Mouse (Mus musculus): Measurements from ENCODE around the gene Bub1. TPM values are rescaled to one million over a fixed set of nuclear protein-coding genes. Genes with fewer than 3 reads are reported as not detected.

Bub1 gene
- polyA plus RNA-seq, 1 experiment from 2014 or later, result 56.4 TPM

- Histone ChIP-seq H3K9ac (replicated peaks; ENCODE audit: low read length) (no peak overlapping the region), H3K36me3 (ENCODE audit: insufficient read depth, low read length) (no peaks in the 10 kb centered on the region), H3K27ac (ENCODE audit: low read length) (no peak overlapping the region), H3K4me2 (replicated peaks; ENCODE audit: low read depth, low read length) (no peak overlapping the region), H3K4me3 (ENCODE audit: low read length) (no peak overlapping the region), H3K4me1 (ENCODE audit: insufficient read depth, low read length) (no peaks in the 10 kb centered on the region), H3K27me3 (ENCODE audit: insufficient read depth, low read length) (peaks cover 38% of the 10 kb centered on the region), H3K9me3 (ENCODE audit: low read length) (no peaks in the 10 kb centered on the region)
- ATAC-seq (ENCODE audit: low FRiP score, low TSS enrichment), result no peak
- WGBS, result 16% methylated on average over 11 of the region's 11 CpGs
These were observed 7.8 kb upstream of the Bub1 start for GRCm38 (mm10) chr2:127839425-127839824.

GRCm38 (mm10) chr2:127838576-127838975, 6.9 kb upstream of the Bub1 start, which contains the start of gene Acoxl:
TSS of gene Acoxl (plus strand) at chr2:127838876.
- no peak within 1 kb of the TSS for H3K4me3 ChIP-seq (ENCODE audit: low read length)
- H3K27me3 ChIP-seq (ENCODE audit: insufficient read depth, low read length), result peaks cover 38% of the 10 kb centered on the region
- no peak within 1 kb of the TSS for H3K4me2 ChIP-seq (replicated peaks; ENCODE audit: low read depth, low read length)
- H3K4me1 ChIP-seq (ENCODE audit: insufficient read depth, low read length), result no peaks in the 10 kb centered on the region
- no peak for ATAC-seq (ENCODE audit: low FRiP score, low TSS enrichment)
- H3K9ac ChIP-seq (replicated peaks; ENCODE audit: low read length), result no peak within 1 kb of the TSS
- 68% methylated on average over 7 of the region's 7 CpGs for WGBS
- H3K36me3 ChIP-seq (ENCODE audit: insufficient read depth, low read length), result no peaks in the 10 kb centered on the region
- H3K27ac ChIP-seq (ENCODE audit: low read length), result no peak within 1 kb of the TSS
- H3K9me3 ChIP-seq (ENCODE audit: low read length), result no peaks in the 10 kb centered on the region

- Histone ChIP-seq H3K9ac (replicated peaks; ENCODE audit: low read length) (no peak overlapping the region), H3K4me1 (ENCODE audit: insufficient read depth, low read length) (peaks cover 8% of the 10 kb centered on the region; the same call in 1 of the 2 replicates), H3K9me3 (ENCODE audit: low read length) (no peaks in the 10 kb centered on the region), H3K4me2 (replicated peaks; ENCODE audit: low read depth, low read length) (no peak overlapping the region), H3K27me3 (ENCODE audit: insufficient read depth, low read length) (peaks cover 8% of the 10 kb centered on the region), H3K36me3 (ENCODE audit: insufficient read depth, low read length) (no peaks in the 10 kb centered on the region), H3K4me3 (ENCODE audit: low read length) (no peak overlapping the region), H3K27ac (ENCODE audit: low read length) (no peak overlapping the region)
- no peak for ATAC-seq (ENCODE audit: low FRiP score, low TSS enrichment)
- 21% methylated on average over 2 of the region's 2 CpGs for WGBS
These were observed 1.1 kb upstream of the Bub1 start for GRCm38 (mm10) chr2:127832833-127833190.

GRCm38 (mm10) chr2:127832103-127832832, 603 bp upstream of the Bub1 start:
- H3K27ac ChIP-seq (ENCODE audit: low read length), result no peak overlapping the region
- no peaks in the 10 kb centered on the region for H3K36me3 ChIP-seq (ENCODE audit: insufficient read depth, low read length)
- peaks cover 8% of the 10 kb centered on the region; the same call in 1 of the 2 replicates for H3K4me1 ChIP-seq (ENCODE audit: insufficient read depth, low read length)
- H3K27me3 ChIP-seq (ENCODE audit: insufficient read depth, low read length), result peaks cover 3% of the 10 kb centered on the region; the same call in 1 of the 2 replicates
- 41% methylated on average over 11 of the region's 11 CpGs for WGBS
- peak overlapping the region; percentile 62 for H3K4me2 ChIP-seq (replicated peaks; ENCODE audit: low read depth, low read length)
- ATAC-seq (ENCODE audit: low FRiP score, low TSS enrichment), result no peak
- peak overlapping the region; percentile 83 for H3K4me3 ChIP-seq (ENCODE audit: low read length)
- no peaks in the 10 kb centered on the region for H3K9me3 ChIP-seq (ENCODE audit: low read length)
- H3K9ac ChIP-seq (replicated peaks; ENCODE audit: low read length), result peak overlapping the region; percentile 53

GRCm38 (mm10) chr2:127791919-127792603, 39.6 kb downstream of the Bub1 start, which contains the start of gene Mtln:
TSS of gene Mtln (minus strand) at chr2:127792488.
- WGBS, result under 1% methylated on average over 37 of the region's 37 CpGs
- H3K9me3 ChIP-seq (ENCODE audit: low read length), result no peaks in the 10 kb centered on the region
- peak within 1 kb of the TSS; percentile 65 for H3K9ac ChIP-seq (replicated peaks; ENCODE audit: low read length)
- peak within 1 kb of the TSS; percentile 62 for H3K4me2 ChIP-seq (replicated peaks; ENCODE audit: low read depth, low read length)
- H3K4me3 ChIP-seq (ENCODE audit: low read length), result peak within 1 kb of the TSS; percentile 61
- no peaks in the 10 kb centered on the region for H3K36me3 ChIP-seq (ENCODE audit: insufficient read depth, low read length)
- peak within 1 kb of the TSS; percentile 88 for H3K27ac ChIP-seq (ENCODE audit: low read length)
- ATAC-seq (ENCODE audit: low FRiP score, low TSS enrichment), result peak; percentile 96
- peaks cover 16% of the 10 kb centered on the region; the same call in 1 of the 2 replicates for H3K4me1 ChIP-seq (ENCODE audit: insufficient read depth, low read length)
- no peaks in the 10 kb centered on the region for H3K27me3 ChIP-seq (ENCODE audit: insufficient read depth, low read length)

GRCm38 (mm10) chr2:127789651-127790270, 41.9 kb downstream of the Bub1 start:
- ATAC-seq (ENCODE audit: low FRiP score, low TSS enrichment), result no peak
- WGBS, result 14% methylated on average over 9 of the region's 9 CpGs

GRCm38 (mm10) chr2:127789138-127789537, 42.5 kb downstream of the Bub1 start:
- Histone ChIP-seq H3K27me3 (ENCODE audit: insufficient read depth, low read length) (no peaks in the 10 kb centered on the region), H3K4me1 (ENCODE audit: insufficient read depth, low read length) (peaks cover 16% of the 10 kb centered on the region; the same call in 1 of the 2 replicates), H3K27ac (ENCODE audit: low read length) (peak overlapping the region; percentile 58), H3K9me3 (ENCODE audit: low read length) (no peaks in the 10 kb centered on the region), H3K36me3 (ENCODE audit: insufficient read depth, low read length) (no peaks in the 10 kb centered on the region), H3K4me2 (replicated peaks; ENCODE audit: low read depth, low read length) (peak overlapping the region; percentile 67), H3K4me3 (ENCODE audit: low read length) (peak overlapping the region; percentile 86), H3K9ac (replicated peaks; ENCODE audit: low read length) (peak overlapping the region; percentile 85)
- WGBS, result 6% methylated on average over 11 of the region's 11 CpGs
- no peak for ATAC-seq (ENCODE audit: low FRiP score, low TSS enrichment)

More at GRCm38 (mm10) chr2:127789651-127790270, 41.9 kb downstream of the Bub1 start:
- Histone ChIP-seq H3K9ac (replicated peaks; ENCODE audit: low read length) (no peak overlapping the region), H3K27ac (ENCODE audit: low read length) (no peak overlapping the region), H3K27me3 (ENCODE audit: insufficient read depth, low read length) (no peaks in the 10 kb centered on the region), H3K36me3 (ENCODE audit: insufficient read depth, low read length) (no peaks in the 10 kb centered on the region), H3K9me3 (ENCODE audit: low read length) (no peaks in the 10 kb centered on the region), H3K4me3 (ENCODE audit: low read length) (no peak overlapping the region), H3K4me1 (ENCODE audit: insufficient read depth, low read length) (peaks cover 16% of the 10 kb centered on the region; the same call in 1 of the 2 replicates), H3K4me2 (replicated peaks; ENCODE audit: low read depth, low read length) (peak overlapping the region; percentile 67)

- H3K9me3 ChIP-seq (ENCODE audit: low read length), result no peaks in the 10 kb centered on the region
- peaks cover 16% of the 10 kb centered on the region; the same call in 1 of the 2 replicates for H3K4me1 ChIP-seq (ENCODE audit: insufficient read depth, low read length)
- peak within 1 kb of the TSS; percentile 67 for H3K4me2 ChIP-seq (replicated peaks; ENCODE audit: low read depth, low read length)
- H3K4me3 ChIP-seq (ENCODE audit: low read length), result peak within 1 kb of the TSS; percentile 86
- peak within 1 kb of the TSS; percentile 58 for H3K27ac ChIP-seq (ENCODE audit: low read length)
- peak within 1 kb of the TSS; percentile 85 for H3K9ac ChIP-seq (replicated peaks; ENCODE audit: low read length)
- WGBS, result under 1% methylated on average over 40 of the region's 40 CpGs
- ATAC-seq (ENCODE audit: low FRiP score, low TSS enrichment), result peak; percentile 81
- H3K36me3 ChIP-seq (ENCODE audit: insufficient read depth, low read length), result no peaks in the 10 kb centered on the region
- no peaks in the 10 kb centered on the region for H3K27me3 ChIP-seq (ENCODE audit: insufficient read depth, low read length)
These were observed 43.1 kb downstream of the Bub1 start, which contains the start of gene Nphp1 for GRCm38 (mm10) chr2:127788440-127789116. TSS of gene Nphp1 (minus strand) at chr2:127788897.

- H3K36me3 ChIP-seq (ENCODE audit: insufficient read depth, low read length), result no peaks in the 10 kb centered on the region
- peaks cover 16% of the 10 kb centered on the region; the same call in 1 of the 2 replicates for H3K4me1 ChIP-seq (ENCODE audit: insufficient read depth, low read length)
- H3K9me3 ChIP-seq (ENCODE audit: low read length), result no peaks in the 10 kb centered on the region
- no peak overlapping the region for H3K4me3 ChIP-seq (ENCODE audit: low read length)
- H3K27me3 ChIP-seq (ENCODE audit: insufficient read depth, low read length), result no peaks in the 10 kb centered on the region
- 91% methylated on average over 5 of the region's 5 CpGs for WGBS
- H3K9ac ChIP-seq (replicated peaks; ENCODE audit: low read length), result no peak overlapping the region
- no peak for ATAC-seq (ENCODE audit: low FRiP score, low TSS enrichment)
- no peak overlapping the region for H3K27ac ChIP-seq (ENCODE audit: low read length)
- H3K4me2 ChIP-seq (replicated peaks; ENCODE audit: low read depth, low read length), result no peak overlapping the region
These were observed 44.4 kb downstream of the Bub1 start for GRCm38 (mm10) chr2:127787226-127787625.

All from kidney, embryonic 16.5 days (tissue).